Mouse (Mus musculus): ENCODE data around the gene Olfr469. TPM values are rescaled to one million over a fixed set of nuclear protein-coding genes. Genes with fewer than 3 reads are reported as not detected.

The Olfr469 gene
- polyA plus RNA-seq, 1 experiment from 2014 or later, result not detected

Other genes with a start within 250 kb of the Olfr469 start
- 8.7 and 9.3 TPM in 2 replicates for gene Ppfibp2, start 230.3 kb downstream of the Olfr469 start, polyA plus RNA-seq (2016; fragmentation: Nextera tagmentation; extraction: Ambion mirVana)
- gene 5330417H12Rik, start 200.4 kb downstream of the Olfr469 start, polyA plus RNA-seq (2016; fragmentation: Nextera tagmentation; extraction: Ambion mirVana), result not detected in 2 replicates
- 0.25 and 0.29 TPM in 2 replicates for gene Cyb5r2, start 67.5 kb downstream of the Olfr469 start, polyA plus RNA-seq (2016; fragmentation: Nextera tagmentation; extraction: Ambion mirVana)
- gene Ovch2, start 24.3 kb downstream of the Olfr469 start, polyA plus RNA-seq (2016; fragmentation: Nextera tagmentation; extraction: Ambion mirVana), result not detected in 2 replicates
- not detected in 2 replicates for gene Olfr467, start 13.3 kb downstream of the Olfr469 start, polyA plus RNA-seq (2016; fragmentation: Nextera tagmentation; extraction: Ambion mirVana)
- not detected in 2 replicates for gene Olfr470, start 21.9 kb upstream of the Olfr469 start, polyA plus RNA-seq (2016; fragmentation: Nextera tagmentation; extraction: Ambion mirVana)
- not detected in 2 replicates for gene Olfr472, start 72.4 kb upstream of the Olfr469 start, polyA plus RNA-seq (2016; fragmentation: Nextera tagmentation; extraction: Ambion mirVana)
- gene Olfr473, start 104.9 kb upstream of the Olfr469 start, polyA plus RNA-seq (2016; fragmentation: Nextera tagmentation; extraction: Ambion mirVana), result not detected in 2 replicates
- gene Olfr474, start 129.1 kb upstream of the Olfr469 start, polyA plus RNA-seq (2016; fragmentation: Nextera tagmentation; extraction: Ambion mirVana), result not detected in 2 replicates
- gene Olfr476, start 139.3 kb upstream of the Olfr469 start, polyA plus RNA-seq (2016; fragmentation: Nextera tagmentation; extraction: Ambion mirVana), result not detected in 2 replicates
- gene Olfr477, start 161.2 kb upstream of the Olfr469 start, polyA plus RNA-seq (2016; fragmentation: Nextera tagmentation; extraction: Ambion mirVana), result not detected in 2 replicates
- not detected in 2 replicates for gene Olfr478, start 208.4 kb upstream of the Olfr469 start, polyA plus RNA-seq (2016; fragmentation: Nextera tagmentation; extraction: Ambion mirVana)
- gene Olfr479, start 225.2 kb upstream of the Olfr469 start, polyA plus RNA-seq (2016; fragmentation: Nextera tagmentation; extraction: Ambion mirVana), result not detected in 2 replicates
- not detected in 2 replicates for gene Olfr480, start 241.8 kb upstream of the Olfr469 start, polyA plus RNA-seq (2016; fragmentation: Nextera tagmentation; extraction: Ambion mirVana)